Mouse (Mus musculus) induced T-regulatory cell, adult 2 months (primary cell): ENCODE data around the gene BC017158.
"Not testable (repeated sequence)": the region's sequence is repeated elsewhere in the genome, so short reads cannot be mapped to it uniquely, and the experiment has no call there.

Source experiments
- DNase-seq: peaks from one replicate; pipeline ENCODE4 v3.0.0-alpha.2; 2012; ENCODE audit warnings: low read depth

BC017158 gene

GRCm38 (mm10) chr7:128297617-128298480 lies at the start of gene BC017158:
BC017158 (minus strand) TSS chr7:128298170.
- DNase-seq = peak; percentile 87

DNA sequence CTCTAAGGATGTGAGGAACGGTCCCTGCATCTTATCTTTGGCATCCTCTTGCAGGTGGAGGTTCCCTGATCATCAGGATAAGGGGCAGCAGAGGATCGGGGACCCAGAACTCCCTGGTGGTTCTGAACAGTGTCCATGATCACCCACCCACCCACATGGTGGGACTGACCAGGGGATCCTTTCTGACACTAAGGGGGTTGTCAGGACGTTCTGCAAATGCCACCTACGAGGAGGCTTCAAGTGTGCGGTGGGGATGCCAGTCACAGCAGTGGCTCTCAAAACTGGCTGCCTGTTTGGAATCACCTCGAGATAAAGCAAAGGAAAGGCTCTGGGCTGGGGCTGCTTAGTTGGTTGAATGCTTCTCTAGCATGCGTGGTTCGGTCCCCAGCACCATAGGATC lies 49.0 kb upstream of the BC017158 start:
- DNase-seq = no peak

DNA sequence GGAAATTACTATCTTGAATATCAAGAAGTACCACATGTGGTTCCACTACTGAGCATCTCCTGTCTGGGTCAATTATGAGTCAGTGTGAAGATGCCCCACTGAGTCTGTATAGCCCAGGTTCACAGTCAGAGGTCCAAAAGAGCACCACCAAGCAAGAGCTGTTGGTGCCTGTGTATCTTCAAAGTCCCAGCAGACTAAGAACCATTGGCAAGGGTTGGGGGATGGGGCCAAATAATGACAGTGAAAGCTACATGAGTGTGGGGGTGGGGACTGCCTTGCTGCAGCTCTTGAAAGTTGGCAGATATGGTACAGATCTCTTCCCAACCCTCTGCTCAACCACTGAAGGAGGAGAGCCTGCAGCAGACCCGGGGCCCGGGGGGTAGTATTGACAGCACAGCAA lies 48.6 kb upstream of the BC017158 start:
- DNase-seq = no peak

DNA sequence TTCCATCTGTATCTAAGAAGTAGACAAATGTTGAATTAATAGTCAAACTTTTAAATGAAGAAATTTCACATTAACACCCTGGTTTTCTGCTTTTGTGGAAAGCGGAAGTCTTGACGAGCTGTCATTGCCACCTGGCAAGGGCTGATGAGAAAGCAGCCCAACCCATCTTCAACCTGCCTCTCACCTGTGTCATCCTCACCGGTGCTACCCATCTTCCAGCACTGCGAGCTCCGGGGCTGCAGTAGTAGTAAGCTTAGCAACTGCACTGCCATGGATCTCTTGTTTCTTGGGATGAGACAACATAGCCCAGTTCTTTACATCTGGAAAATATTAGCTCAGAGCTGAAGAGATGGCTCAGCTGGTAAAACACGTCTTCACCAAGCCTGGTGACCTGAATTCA lies 47.7 kb upstream of the BC017158 start:
- DNase-seq = no peak

- DNase-seq = peak; percentile 75
Measured at GRCm38 (mm10) chr7:128344928-128345653, 47.1 kb upstream of the BC017158 start.

DNA sequence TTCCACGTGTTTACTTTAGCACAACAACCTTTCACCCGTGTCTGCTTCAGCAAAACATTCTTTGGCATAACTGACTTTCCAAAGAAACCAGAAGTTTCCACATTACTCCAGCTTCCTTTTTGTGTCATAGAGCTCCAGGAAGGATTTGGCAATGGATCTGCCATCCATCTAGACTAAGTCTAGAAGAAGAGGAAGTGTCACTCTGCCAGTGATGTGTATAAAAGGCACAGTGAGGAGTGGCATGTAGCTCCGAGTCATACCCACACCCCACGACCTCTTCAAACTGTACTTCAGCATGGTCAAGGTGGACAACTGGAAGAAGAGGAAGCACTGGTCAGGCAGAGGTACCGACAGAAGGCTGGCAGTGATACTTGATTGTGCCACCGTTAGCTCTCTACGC lies 46.5 kb upstream of the BC017158 start:
- no peak for DNase-seq

- DNase-seq = not testable (repeated sequence)
Measured at GRCm38 (mm10) chr7:128342691-128343090, 44.7 kb upstream of the BC017158 start.

GRCm38 (mm10) chr7:128340321-128340720 lies 42.4 kb upstream of the BC017158 start:
- DNase-seq = not testable (repeated sequence)

DNA sequence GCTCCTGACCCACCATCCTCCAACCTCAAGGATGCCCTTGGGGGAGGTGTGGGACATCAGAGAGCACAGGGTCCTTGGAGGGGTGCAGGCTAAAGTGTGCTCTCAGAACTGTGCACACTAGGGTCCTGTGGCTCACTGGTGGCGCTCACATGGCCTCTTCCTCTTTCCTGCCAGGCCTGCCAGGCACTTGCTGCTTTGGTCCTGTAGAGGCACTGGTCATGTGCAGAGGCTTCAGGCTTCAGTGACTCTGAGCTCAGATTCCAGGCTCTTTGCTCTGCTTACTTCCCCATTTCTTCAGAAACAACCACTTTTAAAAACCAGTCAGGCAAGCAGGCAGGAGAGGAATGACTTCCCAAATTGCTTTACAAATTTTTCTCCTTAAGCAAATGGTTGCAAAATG lies 34.9 kb upstream of the BC017158 start:
- no peak for DNase-seq

DNA sequence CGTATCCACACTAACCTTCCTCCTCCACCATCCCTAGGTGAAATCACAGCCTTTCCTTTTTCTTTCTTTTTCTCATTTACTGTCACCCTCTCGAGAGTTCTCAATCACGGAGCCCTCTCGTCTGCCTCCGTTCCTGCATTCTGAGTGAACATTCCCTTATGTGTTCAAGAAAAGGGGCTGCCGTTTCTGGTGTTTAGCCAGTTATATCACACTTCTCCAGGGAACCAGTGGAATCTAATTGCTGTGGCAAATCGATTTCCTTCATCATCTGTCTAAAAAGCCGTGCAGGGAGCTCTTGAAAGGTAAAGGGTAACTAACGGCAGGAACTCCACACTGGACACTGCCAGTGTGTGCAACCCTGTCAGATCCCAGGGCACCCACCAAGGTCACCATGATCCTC lies 33.0 kb upstream of the BC017158 start:
- DNase-seq = no peak

- DNase-seq = no peak
Measured at GRCm38 (mm10) chr7:128324977-128325376, 27.0 kb upstream of the BC017158 start.

DNA sequence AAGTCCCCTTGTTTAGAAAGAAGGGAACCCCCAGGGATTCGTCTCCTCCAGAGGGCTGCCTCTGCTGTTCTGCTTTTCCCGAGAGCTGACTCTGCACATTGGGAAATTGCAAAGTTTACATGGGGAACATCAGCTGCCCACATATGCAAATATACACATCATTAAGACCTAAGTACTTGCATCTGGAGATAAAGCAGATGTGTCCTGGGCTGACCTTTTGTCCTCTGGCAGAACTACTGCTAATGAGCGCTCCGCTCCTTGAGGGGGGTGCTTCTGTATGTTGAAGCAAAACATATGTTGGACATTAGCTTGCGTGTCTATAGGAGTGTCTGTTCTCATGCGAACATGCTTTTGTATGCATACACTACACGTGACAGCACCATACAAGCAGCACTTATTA lies 23.3 kb upstream of the BC017158 start:
- DNase-seq = no peak

GRCm38 (mm10) chr7:128320219-128320816 lies 22.3 kb upstream of the BC017158 start:
- no peak for DNase-seq

GRCm38 (mm10) chr7:128319140-128319539 lies 21.2 kb upstream of the BC017158 start:
- DNase-seq = no peak

DNA sequence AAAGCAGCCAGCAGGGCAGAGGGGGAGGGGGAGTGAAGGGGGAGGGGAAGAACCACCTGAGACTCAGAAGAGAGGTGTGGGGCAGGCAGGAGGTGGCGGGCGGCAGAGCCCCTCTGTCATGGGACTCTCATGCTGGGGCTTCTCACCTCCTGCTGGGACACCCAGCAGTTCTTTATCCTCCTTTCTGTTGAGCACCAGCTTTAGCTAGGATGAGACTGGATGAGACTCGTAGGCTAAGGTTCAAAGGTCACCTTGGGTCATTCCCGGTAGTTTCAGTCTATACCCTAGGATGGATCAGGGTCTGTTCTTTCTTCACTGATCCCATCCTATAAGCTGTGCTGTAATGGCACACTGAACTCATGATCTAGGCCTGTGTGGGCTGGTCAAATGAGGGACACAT lies 19.0 kb upstream of the BC017158 start:
- no peak for DNase-seq

DNA sequence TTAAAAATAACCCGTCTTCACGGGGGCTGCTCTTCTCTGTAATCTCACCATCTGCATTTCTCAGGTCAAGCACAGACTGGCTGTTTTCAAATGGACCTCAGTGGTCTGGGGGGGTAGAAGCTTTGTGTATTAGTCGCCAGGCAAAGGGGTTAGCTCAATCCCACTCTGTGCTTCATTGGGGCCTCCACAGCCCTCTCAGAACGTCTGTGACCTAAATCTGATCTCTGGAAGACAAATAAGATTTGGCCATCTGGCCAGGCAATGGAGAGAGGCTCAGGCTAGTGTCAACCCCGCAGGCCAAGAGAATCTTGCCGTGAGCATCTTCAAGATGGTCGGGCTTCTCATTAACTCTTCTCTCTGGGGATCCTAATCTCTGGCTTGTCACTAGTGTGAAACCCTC lies 16.5 kb upstream of the BC017158 start:
- no peak for DNase-seq

GRCm38 (mm10) chr7:128313601-128314000 lies 15.6 kb upstream of the BC017158 start:
- DNase-seq = no peak

GRCm38 (mm10) chr7:128312375-128313059 lies 14.5 kb upstream of the BC017158 start:
- DNase-seq = no peak

GRCm38 (mm10) chr7:128311811-128312210 lies 13.8 kb upstream of the BC017158 start:
- no peak for DNase-seq

DNA sequence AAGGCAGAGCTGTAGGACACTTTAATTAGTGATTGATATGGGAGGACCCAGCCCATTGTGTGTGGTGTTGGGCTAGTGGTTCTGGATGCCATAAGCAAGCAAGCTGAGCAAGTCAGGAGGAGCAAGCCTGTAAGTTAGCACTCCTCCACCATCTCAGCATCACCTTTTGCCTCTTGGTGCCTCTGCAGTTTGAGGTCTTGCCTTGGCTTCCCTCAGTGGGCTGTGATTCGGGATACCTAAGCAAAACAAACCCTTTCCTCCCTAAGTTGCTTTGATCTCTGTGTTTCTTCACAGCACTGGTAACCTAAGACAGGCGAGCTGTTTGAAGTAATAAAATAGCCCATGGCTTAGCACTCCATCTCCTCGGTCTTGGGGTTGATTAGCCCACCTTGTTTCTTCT lies 13.3 kb upstream of the BC017158 start:
- DNase-seq = no peak

- DNase-seq = no peak
Measured at GRCm38 (mm10) chr7:128310229-128310688, 12.3 kb upstream of the BC017158 start.

DNA sequence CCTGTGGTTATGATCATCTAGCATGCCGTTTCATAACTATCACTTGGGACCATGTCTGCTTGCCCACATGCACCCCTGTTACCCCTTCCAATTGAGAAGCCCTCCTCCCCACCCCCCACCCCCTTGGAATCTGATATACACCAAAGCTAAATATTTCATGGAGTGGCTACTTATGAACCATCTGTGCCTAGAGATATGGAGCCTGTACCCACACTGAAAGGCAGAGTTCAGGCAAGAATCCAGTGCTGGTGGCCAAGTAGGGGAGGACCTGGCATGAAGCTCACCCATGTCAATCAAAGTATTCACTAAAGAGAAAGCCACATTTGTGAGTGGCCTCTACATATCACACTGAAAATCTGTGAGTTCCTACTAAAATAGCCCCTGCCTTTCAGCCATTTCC lies 11.8 kb upstream of the BC017158 start:
- no peak for DNase-seq
